19 mouse cellular contexts compared by ENCODE assay signal in the genomic region with DNA sequence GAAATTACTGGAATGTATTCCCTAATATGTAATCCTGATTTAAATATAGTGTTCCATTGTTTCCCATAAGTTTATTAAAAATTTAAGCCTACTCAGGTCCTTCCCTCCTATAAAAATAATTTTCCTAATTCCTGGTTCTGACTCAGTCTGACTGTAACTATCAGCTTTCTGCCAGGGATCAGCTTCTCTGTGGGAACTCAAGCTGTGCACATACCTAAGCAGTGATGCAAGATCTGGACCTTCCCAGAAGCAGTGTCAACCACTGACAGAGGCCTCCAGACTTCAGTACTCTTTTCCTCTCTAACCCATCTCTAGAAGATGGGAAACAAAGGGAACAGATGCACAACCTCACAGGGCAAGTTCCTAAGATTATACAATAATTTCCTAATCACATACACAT.
DNase-seq lines count a peak whose midpoint lies in the region; ATAC-seq lines count a peak whose summit lies in the region.
"Had no signal": no experiment of that assay in that cellular context is flagged by ENCODE, and none has a peak within 500 bp of the region (broad histone marks: within the 10 kb centered on the region; RNA-seq: fewer than 3 reads in every experiment).

No protein-coding gene starts in this region.

- no peak overlapping the region for H3K9ac ChIP-seq in midbrain, embryonic 14.5 days (replicated peaks; ENCODE audit: low read length)
- H3K9ac ChIP-seq in midbrain, embryonic 15.5 days = no peak overlapping the region
- no peak overlapping the region for H3K9ac ChIP-seq in forebrain, embryonic 15.5 days (replicated peaks)
- H3K9ac ChIP-seq: embryonic facial prominence, embryonic 15.5 days; limb, embryonic 12.5 days; midbrain, embryonic 12.5 days; neural tube, embryonic 13.5 days had no signal

- H3K4me2 ChIP-seq in midbrain, embryonic 14.5 days (ENCODE audit: low read length) = no peak overlapping the region
- H3K4me2 ChIP-seq in midbrain, embryonic 15.5 days = no peak overlapping the region
- no peak overlapping the region for H3K4me2 ChIP-seq in forebrain, embryonic 15.5 days (replicated peaks)
- H3K4me2 ChIP-seq: embryonic facial prominence, embryonic 15.5 days; limb, embryonic 12.5 days; midbrain, embryonic 12.5 days; neural tube, embryonic 13.5 days had no signal

- no peak overlapping the region for H3K4me3 ChIP-seq in midbrain, embryonic 14.5 days (replicated peaks; ENCODE audit: low read depth, low read length)
- H3K4me3 ChIP-seq in midbrain, embryonic 15.5 days = no peak overlapping the region
- no peak overlapping the region for H3K4me3 ChIP-seq in forebrain, embryonic 15.5 days
- H3K4me3 ChIP-seq: embryonic facial prominence, embryonic 15.5 days; limb, embryonic 12.5 days; midbrain, embryonic 12.5 days; neural tube, embryonic 13.5 days had no signal

- no peaks in the 10 kb centered on the region for H3K27me3 ChIP-seq in midbrain, embryonic 14.5 days (ENCODE audit: control insufficient read depth, insufficient read depth, low read length)
- no peaks in the 10 kb centered on the region for H3K27me3 ChIP-seq in midbrain, embryonic 15.5 days (replicated peaks)
- H3K27me3 ChIP-seq in forebrain, embryonic 15.5 days = no peaks in the 10 kb centered on the region
- H3K27me3 ChIP-seq: embryonic facial prominence, embryonic 15.5 days; limb, embryonic 12.5 days; midbrain, embryonic 12.5 days; neural tube, embryonic 13.5 days had no signal

- no peaks in the 10 kb centered on the region for H3K36me3 ChIP-seq in midbrain, embryonic 14.5 days (ENCODE audit: control insufficient read depth, insufficient read depth, low read length)
- H3K36me3 ChIP-seq in midbrain, embryonic 15.5 days (replicated peaks) = no peaks in the 10 kb centered on the region
- H3K36me3 ChIP-seq in forebrain, embryonic 15.5 days = no peaks in the 10 kb centered on the region
- H3K36me3 ChIP-seq: embryonic facial prominence, embryonic 15.5 days; limb, embryonic 12.5 days; midbrain, embryonic 12.5 days; neural tube, embryonic 13.5 days had no signal

- DNase-seq in cerebellum, adult 11 months = peak; percentile 6
- no peak for DNase-seq in cerebellum, postnatal 4 days (ENCODE audit: low spot score in 2 of 2)
- peak; percentile 9 for DNase-seq in midbrain, embryonic 14.5 days
- DNase-seq in cerebellum, adult 9-10 months = peak; percentile 15
- peak; percentile 38 for DNase-seq in mesoderm, embryonic 11.5 days (ENCODE audit: low read depth, low spot score)
- DNase-seq in testis, postnatal 10 days (ENCODE audit: low spot score) = no peak
- DNase-seq: adrenal gland, postnatal 14 days; gastrocnemius, postnatal 25 days; kidney, postnatal 36 days; layer of hippocampus, postnatal 36 days; right cerebral cortex, adult 18-20 months had no signal

- no peaks in the 10 kb centered on the region for H3K4me1 ChIP-seq in midbrain, embryonic 14.5 days (ENCODE audit: control insufficient read depth, insufficient read depth, low read length)
- H3K4me1 ChIP-seq in midbrain, embryonic 15.5 days = no peaks in the 10 kb centered on the region
- no peaks in the 10 kb centered on the region for H3K4me1 ChIP-seq in forebrain, embryonic 15.5 days
- H3K4me1 ChIP-seq: embryonic facial prominence, embryonic 15.5 days; limb, embryonic 12.5 days; midbrain, embryonic 12.5 days; neural tube, embryonic 13.5 days had no signal

- H3K27ac ChIP-seq in midbrain, embryonic 14.5 days (replicated peaks; ENCODE audit: low read depth, low read length) = no peak overlapping the region
- H3K27ac ChIP-seq in midbrain, embryonic 15.5 days = no peak overlapping the region
- H3K27ac ChIP-seq in forebrain, embryonic 15.5 days (replicated peaks) = no peak overlapping the region
- H3K27ac ChIP-seq: embryonic facial prominence, embryonic 15.5 days; limb, embryonic 12.5 days; midbrain, embryonic 12.5 days; neural tube, embryonic 13.5 days had no signal

- ATAC-seq in midbrain, embryonic 14.5 days (ENCODE audit: low FRiP score, low TSS enrichment) = no peak
- ATAC-seq in midbrain, embryonic 15.5 days (replicated peaks) = no peak
- no peak for ATAC-seq in forebrain, embryonic 15.5 days (replicated peaks)
- ATAC-seq: forebrain, embryonic 16.5 days; intestine, embryonic 16.5 days had no signal

- H3K9me3 ChIP-seq in midbrain, embryonic 14.5 days (ENCODE audit: control insufficient read depth, low read length) = no peaks in the 10 kb centered on the region
- H3K9me3 ChIP-seq in midbrain, embryonic 15.5 days = no peaks in the 10 kb centered on the region
- no peaks in the 10 kb centered on the region for H3K9me3 ChIP-seq in forebrain, embryonic 15.5 days
- H3K9me3 ChIP-seq: embryonic facial prominence, embryonic 15.5 days; limb, embryonic 12.5 days; midbrain, embryonic 12.5 days; neural tube, embryonic 13.5 days had no signal

Comparison
In these comparisons a context has a peak if more than half of its experiments do, and no peak if none do; other contexts are left out.
1. DNase-seq: peak in cerebellum, adult 11 months (single experiment), midbrain, embryonic 14.5 days (single experiment), cerebellum, adult 9-10 months (single experiment) and mesoderm, embryonic 11.5 days (single experiment); none in cerebellum, postnatal 4 days (0 of 2) and testis, postnatal 10 days (single experiment).